In the genomic region with DNA sequence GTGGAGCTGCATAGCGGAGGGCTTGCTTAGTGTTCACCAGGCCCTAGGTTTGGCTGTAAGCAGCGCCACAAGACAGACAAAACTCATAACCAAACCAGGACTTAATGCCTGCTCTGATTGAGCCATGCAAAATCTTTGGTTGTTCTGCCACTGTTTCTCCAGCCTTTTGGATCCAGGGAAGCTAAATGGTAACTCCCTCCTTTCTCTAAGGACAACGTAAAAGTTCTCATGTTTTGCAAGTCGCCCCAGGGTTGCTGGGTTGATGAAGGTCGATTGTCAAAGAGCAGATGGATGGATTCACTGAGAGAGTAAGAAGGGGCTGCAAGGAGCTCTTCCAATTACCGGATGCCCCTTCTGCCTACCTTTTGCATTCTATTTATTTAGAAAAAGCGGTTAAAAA, we compare ENCODE assay signal across 8 mouse cellular contexts. TPM values are rescaled to one million over a fixed set of nuclear protein-coding genes. Genes with fewer than 3 reads are reported as not detected.
DNase-seq lines count a peak whose midpoint lies in the region; ATAC-seq and TF ChIP-seq lines count a peak whose summit lies in the region.
"Had no signal": no experiment of that assay in that cellular context is flagged by ENCODE, and none has a peak within 500 bp of the region (broad histone marks: within the 10 kb centered on the region; RNA-seq: fewer than 3 reads in every experiment).

No protein-coding gene starts in this region.

- TF ChIP-seq EP300 in lung, postnatal 0 days (IDR thresholded peaks at IDR 0.05): no peak

- peak overlapping the region; percentile 48 for H3K9ac ChIP-seq in lung, postnatal 0 days (replicated peaks; ENCODE audit: low read depth)
- H3K9ac ChIP-seq in forebrain, embryonic 12.5 days: peak overlapping the region; percentile 54
- H3K9ac ChIP-seq in limb, embryonic 12.5 days (replicated peaks): peak overlapping the region; percentile 62
- H3K9ac ChIP-seq in stomach, embryonic 14.5 days (replicated peaks; ENCODE audit: low read depth, low read length): peak overlapping the region; percentile 45

- peak overlapping the region; percentile 68 for H3K4me2 ChIP-seq in lung, postnatal 0 days (replicated peaks; ENCODE audit: low read depth, low read length)
- peak overlapping the region; percentile 85 for H3K4me2 ChIP-seq in forebrain, embryonic 12.5 days
- peak overlapping the region; percentile 71 for H3K4me2 ChIP-seq in limb, embryonic 12.5 days
- peak overlapping the region; percentile 76 for H3K4me2 ChIP-seq in stomach, embryonic 14.5 days (replicated peaks; ENCODE audit: low read depth, low read length)

- peak overlapping the region; percentile 78 for H3K27ac ChIP-seq in lung, postnatal 0 days (ENCODE audit: low read length)
- H3K27ac ChIP-seq in forebrain, embryonic 12.5 days: no peak overlapping the region
- H3K27ac ChIP-seq in limb, embryonic 12.5 days: 0 out of 2 replicates have a peak overlapping the region, but pooled peaks have one; percentile 64
- no peak overlapping the region for H3K27ac ChIP-seq in stomach, embryonic 14.5 days (ENCODE audit: low read length)

- ATAC-seq in lung, postnatal 0 days: no peak
- ATAC-seq in forebrain, embryonic 12.5 days (ENCODE audit: low FRiP score): no peak
- ATAC-seq in limb, embryonic 12.5 days (ENCODE audit: insufficient number of reproducible peaks, insufficient read depth, low FRiP score, low TSS enrichment, low read depth): no peak
- ATAC-seq in stomach, embryonic 14.5 days (ENCODE audit: insufficient number of reproducible peaks, insufficient read depth, low FRiP score, low read depth): no peak
- no peak for ATAC-seq in megakaryocyte-erythroid progenitor cell, adult 5-6 weeks (replicated peaks; ENCODE audit: low FRiP score, low TSS enrichment, poor library complexity, severe bottlenecking)

- no peaks in the 10 kb centered on the region for H3K27me3 ChIP-seq in lung, postnatal 0 days (replicated peaks; ENCODE audit: insufficient read depth, low read length)
- peaks cover 8% of the 10 kb centered on the region; the same call in 1 of the 2 replicates for H3K27me3 ChIP-seq in forebrain, embryonic 12.5 days
- no peaks in the 10 kb centered on the region for H3K27me3 ChIP-seq in limb, embryonic 12.5 days
- no peaks in the 10 kb centered on the region for H3K27me3 ChIP-seq in stomach, embryonic 14.5 days (ENCODE audit: control insufficient read depth, insufficient read depth, low read length)

- H3K36me3 ChIP-seq in lung, postnatal 0 days (ENCODE audit: insufficient read depth, low read length): no peaks in the 10 kb centered on the region
- H3K36me3 ChIP-seq in forebrain, embryonic 12.5 days (replicated peaks): no peaks in the 10 kb centered on the region
- H3K36me3 ChIP-seq in limb, embryonic 12.5 days: no peaks in the 10 kb centered on the region
- no peaks in the 10 kb centered on the region; the same call in 1 of the 2 replicates for H3K36me3 ChIP-seq in stomach, embryonic 14.5 days (ENCODE audit: control insufficient read depth, insufficient read depth, low read length)

- WGBS in lung, postnatal 0 days: 11% methylated on average over 7 of the region's 7 CpGs
- 22% methylated on average over 7 of the region's 7 CpGs for WGBS in forebrain, embryonic 12.5 days
- WGBS in limb, embryonic 12.5 days: 15% methylated on average over 7 of the region's 7 CpGs
- 15% methylated on average over 7 of the region's 7 CpGs for WGBS in stomach, embryonic 14.5 days

- no peak for DNase-seq in lung, postnatal 0 days (ENCODE audit: low spot score)
- no peak for DNase-seq in lung, postnatal 10 days
- DNase-seq in cerebellum, postnatal 4 days (ENCODE audit: low spot score in 2 of 2): no peak

- H3K4me3 ChIP-seq in lung, postnatal 0 days (ENCODE audit: low read depth, low read length): peak overlapping the region; percentile 67
- peak overlapping the region; percentile 67 for H3K4me3 ChIP-seq in forebrain, embryonic 12.5 days (replicated peaks)
- peak overlapping the region; percentile 61 for H3K4me3 ChIP-seq in limb, embryonic 12.5 days (replicated peaks)
- H3K4me3 ChIP-seq in stomach, embryonic 14.5 days (ENCODE audit: low read depth, low read length): peak overlapping the region; percentile 58

- no peak for TF ChIP-seq CTCF in lung, postnatal 0 days (IDR thresholded peaks at IDR 0.05)

- no peaks in the 10 kb centered on the region for H3K9me3 ChIP-seq in lung, postnatal 0 days (ENCODE audit: low read length)
- no peaks in the 10 kb centered on the region for H3K9me3 ChIP-seq in forebrain, embryonic 12.5 days
- no peaks in the 10 kb centered on the region for H3K9me3 ChIP-seq in limb, embryonic 12.5 days
- no peaks in the 10 kb centered on the region for H3K9me3 ChIP-seq in stomach, embryonic 14.5 days (ENCODE audit: control insufficient read depth, low read depth, low read length)

- H3K4me1 ChIP-seq in lung, postnatal 0 days (ENCODE audit: insufficient read depth, low read depth, low read length): peaks cover 20% of the 10 kb centered on the region
- peaks cover 31% of the 10 kb centered on the region for H3K4me1 ChIP-seq in forebrain, embryonic 12.5 days
- H3K4me1 ChIP-seq in limb, embryonic 12.5 days (replicated peaks): peaks cover 37% of the 10 kb centered on the region
- peaks cover 22% of the 10 kb centered on the region for H3K4me1 ChIP-seq in stomach, embryonic 14.5 days (ENCODE audit: control insufficient read depth, insufficient read depth, low read length)

RNA-seq across cellular contexts. Expression of gene Lipe, which starts 3.8 kb away (rescaled TPM):
- polyA plus RNA-seq in lung, postnatal 0 days (2015; fragmentation: Nextera tagmentation; extraction: Ambion mirVana): 19.8 and 21.4 TPM in 2 replicates
- 7.6 and 8.8 TPM in 2 replicates for polyA plus RNA-seq in forebrain, embryonic 12.5 days (2016; fragmentation: Nextera tagmentation; extraction: Ambion mirVana)
- polyA plus RNA-seq in limb, embryonic 12.5 days (2016; fragmentation: Nextera tagmentation; extraction: Ambion mirVana): 11.9 and 12.1 TPM in 2 replicates
- polyA plus RNA-seq in stomach, embryonic 14.5 days (2014; fragmentation: Nextera tagmentation; extraction: Ambion mirVana): 3.7 and 5.3 TPM in 2 replicates
- 7.1 and 12.6 TPM in 2 replicates for total RNA-seq in megakaryocyte-erythroid progenitor cell, adult 5-6 weeks (2014; fragmentation: Nextera tagmentation)
- 4.5 and 6.4 TPM in 2 replicates for total RNA-seq in megakaryocyte-erythroid progenitor cell, adult 5-6 weeks (2017)

RNA-seq across cellular contexts. Expression of gene Cxcl17, which starts 17.9 kb away (rescaled TPM):
- polyA plus RNA-seq in lung, postnatal 0 days (2015; fragmentation: Nextera tagmentation; extraction: Ambion mirVana): 31.9 and 38.1 TPM in 2 replicates
- 0.27 and 0.52 TPM in 2 replicates for polyA plus RNA-seq in forebrain, embryonic 12.5 days (2016; fragmentation: Nextera tagmentation; extraction: Ambion mirVana)
- polyA plus RNA-seq in limb, embryonic 12.5 days (2016; fragmentation: Nextera tagmentation; extraction: Ambion mirVana): 0.29 and 0.58 TPM in 2 replicates
- 0.58 TPM in 1 of 2 replicates, not detected in the other for polyA plus RNA-seq in stomach, embryonic 14.5 days (2014; fragmentation: Nextera tagmentation; extraction: Ambion mirVana)
- not detected in 2 replicates for total RNA-seq in megakaryocyte-erythroid progenitor cell, adult 5-6 weeks (2014; fragmentation: Nextera tagmentation)
- total RNA-seq in megakaryocyte-erythroid progenitor cell, adult 5-6 weeks (2017): not detected in 2 replicates
- total RNA-seq: common myeloid progenitor, adult 5-6 weeks had no signal

RNA-seq across cellular contexts. Expression of gene Cnfn, which starts 25.2 kb away (rescaled TPM):
- not detected in 2 replicates for polyA plus RNA-seq in lung, postnatal 0 days (2015; fragmentation: Nextera tagmentation; extraction: Ambion mirVana)
- polyA plus RNA-seq in forebrain, embryonic 12.5 days (2016; fragmentation: Nextera tagmentation; extraction: Ambion mirVana): not detected in 2 replicates
- not detected in 2 replicates for polyA plus RNA-seq in limb, embryonic 12.5 days (2016; fragmentation: Nextera tagmentation; extraction: Ambion mirVana)
- polyA plus RNA-seq in stomach, embryonic 14.5 days (2014; fragmentation: Nextera tagmentation; extraction: Ambion mirVana): 0.55 TPM in 1 of 2 replicates, not detected in the other
- not detected in 2 replicates for total RNA-seq in megakaryocyte-erythroid progenitor cell, adult 5-6 weeks (2014; fragmentation: Nextera tagmentation)
- total RNA-seq in megakaryocyte-erythroid progenitor cell, adult 5-6 weeks (2017): not detected in 2 replicates
- total RNA-seq: common myeloid progenitor, adult 5-6 weeks had no signal

Comparison
In these comparisons a context has a peak if more than half of its experiments do, and no peak if none do; other contexts are left out.
1. H3K27ac ChIP-seq: peak in lung, postnatal 0 days (single experiment) and limb, embryonic 12.5 days (single experiment); none in forebrain, embryonic 12.5 days (single experiment) and stomach, embryonic 14.5 days (single experiment).
2. RNA of gene Cxcl17, which starts 17.9 kb away (polyA plus RNA-seq): 31.9 to 38.1 TPM in lung, postnatal 0 days; 0.58 TPM in stomach, embryonic 14.5 days, 0.29 to 0.58 TPM in limb, embryonic 12.5 days and 0.27 to 0.52 TPM in forebrain, embryonic 12.5 days; every median in the first group is over 10 times any median in the second.
3. Peak in every context shown above with its lines, with median percentiles within 50 percentile points of each other: H3K4me2 ChIP-seq, H3K4me3 ChIP-seq and H3K9ac ChIP-seq.